Mouse (Mus musculus): ENCODE measurements around the gene Hoxa13. TPM values are rescaled to one million over a fixed set of nuclear protein-coding genes. Genes with fewer than 3 reads are reported as not detected.

Hoxa13 gene
- total RNA-seq, 2 experiments from 2014 or later, result not detected

GRCm38 (mm10) chr6:52209685-52210046 is 51.0 kb downstream of the Hoxa13 start:
- Histone ChIP-seq H3K4me3 (no peak overlapping the region), H3K27ac (no peak overlapping the region)
- no peak for DNase-seq (ENCODE audit: low spot score in 2 of 2)
- no peak for TF ChIP-seq CTCF (conservative IDR thresholded peaks at IDR 0.05)

GRCm38 (mm10) chr6:52208868-52209684 is 51.6 kb downstream of the Hoxa13 start:
- no peak for TF ChIP-seq CTCF (conservative IDR thresholded peaks at IDR 0.05)
- Histone ChIP-seq H3K4me3 (no peak overlapping the region), H3K27ac (no peak overlapping the region)
- no peak for DNase-seq (ENCODE audit: low spot score in 2 of 2)

- DNase-seq (ENCODE audit: low spot score in 2 of 2), result no peak
- H3K4me3 ChIP-seq, result no peak within 1 kb of the TSS
- TF ChIP-seq CTCF (conservative IDR thresholded peaks at IDR 0.05), result no peak
- H3K27ac ChIP-seq, result no peak within 1 kb of the TSS
These were observed 52.4 kb downstream of the Hoxa13 start, which contains the start of gene Hoxa6 for GRCm38 (mm10) chr6:52208072-52208867. TSS of gene Hoxa6 (minus strand) at chr6:52208722.

Small RNA genes within 50 kb of the gene (microRNA-seq; reads per million reads assigned to microRNA genes)
- gene Mir196b, result 2.9 reads per million in 2 experiments

Other genes with a start within 250 kb of the Hoxa13 start
- gene Skap2, start 248.3 kb downstream of the Hoxa13 start, total RNA-seq (2021), result 10 to 100 TPM; 14.1 to 15.7 TPM
- not detected for gene Hoxa1, start 102.6 kb downstream of the Hoxa13 start, total RNA-seq (2021)
- not detected for gene Hoxa2, start 96.0 kb downstream of the Hoxa13 start, total RNA-seq (2021)
- gene 5730596B20Rik, start 83.4 kb downstream of the Hoxa13 start, total RNA-seq (2021), result not detected
- gene Hoxa4, start 69.1 kb downstream of the Hoxa13 start, total RNA-seq (2021), result not detected
- not detected for gene Hoxa5, start 56.3 kb downstream of the Hoxa13 start, total RNA-seq (2021)
- gene Hoxa6, start 52.2 kb downstream of the Hoxa13 start, total RNA-seq (2021), result not detected
- gene Hoxa3, start 47.5 kb downstream of the Hoxa13 start, total RNA-seq (2021), result not detected
- not detected for gene Gm28308, start 47.5 kb downstream of the Hoxa13 start, total RNA-seq (2021)
- gene Hoxa7, start 39.0 kb downstream of the Hoxa13 start, total RNA-seq (2021), result not detected
- not detected for gene Hoxa9, start 29.8 kb downstream of the Hoxa13 start, total RNA-seq (2021)
- gene Hoxa10, start 20.0 kb downstream of the Hoxa13 start, total RNA-seq (2021), result not detected
- not detected for gene Hoxa11, start 15.1 kb downstream of the Hoxa13 start, total RNA-seq (2021)
- gene Evx1, start 52.6 kb upstream of the Hoxa13 start, total RNA-seq (2021), result not detected

Data from layer of hippocampus, adult 2 months (tissue).